Mouse (Mus musculus): Measurements from ENCODE around the gene Pde10a. TPM values are rescaled to one million over a fixed set of nuclear protein-coding genes. Genes with fewer than 3 reads are reported as not detected.
"Not testable (repeated sequence)": the region's sequence is repeated elsewhere in the genome, so short reads cannot be mapped to it uniquely, and the experiment has no call there.

The Pde10a gene
- polyA plus RNA-seq, 1 experiment from 2014 or later: 1.9 TPM

GRCm38 (mm10) chr17:8708006-8708405 lies 182.8 kb downstream of the Pde10a start:
- Histone ChIP-seq H3K9ac (ENCODE audit: low read length) (no peak overlapping the region), H3K4me1 (ENCODE audit: control insufficient read depth, insufficient read depth, low read length) (no peaks in the 10 kb centered on the region), H3K4me3 (ENCODE audit: low read length) (no peak overlapping the region), H3K27me3 (ENCODE audit: control insufficient read depth, insufficient read depth, low read length) (no peaks in the 10 kb centered on the region), H3K27ac (ENCODE audit: low read length) (no peak overlapping the region), H3K4me2 (ENCODE audit: low read depth, low read length) (no peak overlapping the region), H3K36me3 (ENCODE audit: control insufficient read depth, insufficient read depth) (no peaks in the 10 kb centered on the region), H3K9me3 (replicated peaks; ENCODE audit: control insufficient read depth, low read length) (no peaks in the 10 kb centered on the region)
- no peak for ATAC-seq (replicated peaks; ENCODE audit: extremely low read depth, insufficient read depth, low FRiP score)

- H3K36me3 ChIP-seq (ENCODE audit: control insufficient read depth, insufficient read depth); H3K4me3 ChIP-seq (ENCODE audit: low read length); H3K4me2 ChIP-seq (ENCODE audit: low read depth, low read length); H3K27me3 ChIP-seq (ENCODE audit: control insufficient read depth, insufficient read depth, low read length); H3K9ac ChIP-seq (ENCODE audit: low read length); H3K9me3 ChIP-seq (replicated peaks; ENCODE audit: control insufficient read depth, low read length); H3K4me1 ChIP-seq (ENCODE audit: control insufficient read depth, insufficient read depth, low read length); H3K27ac ChIP-seq (ENCODE audit: low read length); ATAC-seq (replicated peaks; ENCODE audit: extremely low read depth, insufficient read depth, low FRiP score): not testable (repeated sequence)
- WGBS: 89% methylated on average over 2 of the region's 2 CpGs
Measured at GRCm38 (mm10) chr17:8712734-8713133, 187.6 kb downstream of the Pde10a start.

- H3K27ac ChIP-seq (ENCODE audit: low read length): no peak overlapping the region
- ATAC-seq (replicated peaks; ENCODE audit: extremely low read depth, insufficient read depth, low FRiP score): no peak
- no peaks in the 10 kb centered on the region for H3K36me3 ChIP-seq (ENCODE audit: control insufficient read depth, insufficient read depth)
- H3K9me3 ChIP-seq (replicated peaks; ENCODE audit: control insufficient read depth, low read length): no peaks in the 10 kb centered on the region
- no peaks in the 10 kb centered on the region for H3K27me3 ChIP-seq (ENCODE audit: control insufficient read depth, insufficient read depth, low read length)
- no peak overlapping the region for H3K4me3 ChIP-seq (ENCODE audit: low read length)
- WGBS: 77% methylated on average over 10 of the region's 10 CpGs
- no peak overlapping the region for H3K4me2 ChIP-seq (ENCODE audit: low read depth, low read length)
- H3K4me1 ChIP-seq (ENCODE audit: control insufficient read depth, insufficient read depth, low read length): no peaks in the 10 kb centered on the region
- H3K9ac ChIP-seq (ENCODE audit: low read length): no peak overlapping the region
Measured at GRCm38 (mm10) chr17:8720961-8721360, 195.8 kb downstream of the Pde10a start.

GRCm38 (mm10) chr17:8724464-8724974 lies 199.3 kb downstream of the Pde10a start:
- no peak for ATAC-seq (replicated peaks; ENCODE audit: extremely low read depth, insufficient read depth, low FRiP score)
- H3K27ac ChIP-seq (ENCODE audit: low read length): no peak overlapping the region
- H3K4me2 ChIP-seq (ENCODE audit: low read depth, low read length): no peak overlapping the region
- 68% methylated on average over 8 of the region's 8 CpGs for WGBS
- H3K4me1 ChIP-seq (ENCODE audit: control insufficient read depth, insufficient read depth, low read length): no peaks in the 10 kb centered on the region
- H3K9me3 ChIP-seq (replicated peaks; ENCODE audit: control insufficient read depth, low read length): no peaks in the 10 kb centered on the region
- H3K36me3 ChIP-seq (ENCODE audit: control insufficient read depth, insufficient read depth): no peaks in the 10 kb centered on the region
- H3K4me3 ChIP-seq (ENCODE audit: low read length): no peak overlapping the region
- no peak overlapping the region for H3K9ac ChIP-seq (ENCODE audit: low read length)
- peaks cover 3% of the 10 kb centered on the region; the same call in 1 of the 2 replicates for H3K27me3 ChIP-seq (ENCODE audit: control insufficient read depth, insufficient read depth, low read length)

- H3K9ac ChIP-seq (ENCODE audit: low read length): no peak overlapping the region
- no peak for ATAC-seq (replicated peaks; ENCODE audit: extremely low read depth, insufficient read depth, low FRiP score)
- no peak overlapping the region for H3K4me3 ChIP-seq (ENCODE audit: low read length)
- H3K27me3 ChIP-seq (ENCODE audit: control insufficient read depth, insufficient read depth, low read length): peaks cover 3% of the 10 kb centered on the region; the same call in 1 of the 2 replicates
- no peaks in the 10 kb centered on the region for H3K36me3 ChIP-seq (ENCODE audit: control insufficient read depth, insufficient read depth)
- H3K4me1 ChIP-seq (ENCODE audit: control insufficient read depth, insufficient read depth, low read length): no peaks in the 10 kb centered on the region
- WGBS: 44% methylated on average over 7 of the region's 7 CpGs
- H3K9me3 ChIP-seq (replicated peaks; ENCODE audit: control insufficient read depth, low read length): no peaks in the 10 kb centered on the region
- H3K27ac ChIP-seq (ENCODE audit: low read length): no peak overlapping the region
- H3K4me2 ChIP-seq (ENCODE audit: low read depth, low read length): no peak overlapping the region
Measured at GRCm38 (mm10) chr17:8728646-8729045, 203.5 kb downstream of the Pde10a start.

GRCm38 (mm10) chr17:8729808-8730207 lies 204.6 kb downstream of the Pde10a start:
- Histone ChIP-seq H3K4me2 (ENCODE audit: low read depth, low read length) (no peak overlapping the region), H3K4me3 (ENCODE audit: low read length) (no peak overlapping the region), H3K9me3 (replicated peaks; ENCODE audit: control insufficient read depth, low read length) (no peaks in the 10 kb centered on the region), H3K9ac (ENCODE audit: low read length) (no peak overlapping the region), H3K27me3 (ENCODE audit: control insufficient read depth, insufficient read depth, low read length) (peaks cover 3% of the 10 kb centered on the region; the same call in 1 of the 2 replicates), H3K27ac (ENCODE audit: low read length) (no peak overlapping the region), H3K4me1 (ENCODE audit: control insufficient read depth, insufficient read depth, low read length) (no peaks in the 10 kb centered on the region), H3K36me3 (ENCODE audit: control insufficient read depth, insufficient read depth) (no peaks in the 10 kb centered on the region)
- no peak for ATAC-seq (replicated peaks; ENCODE audit: extremely low read depth, insufficient read depth, low FRiP score)
- WGBS: 67% methylated on average over 7 of the region's 7 CpGs

GRCm38 (mm10) chr17:8731073-8731472 lies 205.9 kb downstream of the Pde10a start:
- H3K4me2 ChIP-seq (ENCODE audit: low read depth, low read length): no peak overlapping the region
- no peak overlapping the region for H3K4me3 ChIP-seq (ENCODE audit: low read length)
- no peak overlapping the region for H3K9ac ChIP-seq (ENCODE audit: low read length)
- no peak for ATAC-seq (replicated peaks; ENCODE audit: extremely low read depth, insufficient read depth, low FRiP score)
- no peaks in the 10 kb centered on the region for H3K4me1 ChIP-seq (ENCODE audit: control insufficient read depth, insufficient read depth, low read length)
- H3K9me3 ChIP-seq (replicated peaks; ENCODE audit: control insufficient read depth, low read length): no peaks in the 10 kb centered on the region
- H3K36me3 ChIP-seq (ENCODE audit: control insufficient read depth, insufficient read depth): no peaks in the 10 kb centered on the region
- H3K27ac ChIP-seq (ENCODE audit: low read length): no peak overlapping the region
- H3K27me3 ChIP-seq (ENCODE audit: control insufficient read depth, insufficient read depth, low read length): peaks cover 3% of the 10 kb centered on the region; the same call in 1 of the 2 replicates
- WGBS: 49% methylated on average over 6 of the region's 6 CpGs

- Histone ChIP-seq H3K36me3 (ENCODE audit: control insufficient read depth, insufficient read depth) (no peaks in the 10 kb centered on the region), H3K4me2 (ENCODE audit: low read depth, low read length) (no peak overlapping the region), H3K4me3 (ENCODE audit: low read length) (no peak overlapping the region), H3K9me3 (replicated peaks; ENCODE audit: control insufficient read depth, low read length) (no peaks in the 10 kb centered on the region), H3K4me1 (ENCODE audit: control insufficient read depth, insufficient read depth, low read length) (no peaks in the 10 kb centered on the region), H3K27ac (ENCODE audit: low read length) (no peak overlapping the region), H3K9ac (ENCODE audit: low read length) (no peak overlapping the region), H3K27me3 (ENCODE audit: control insufficient read depth, insufficient read depth, low read length) (no peaks in the 10 kb centered on the region)
- WGBS: 72% methylated on average over 6 of the region's 6 CpGs
- ATAC-seq (replicated peaks; ENCODE audit: extremely low read depth, insufficient read depth, low FRiP score): no peak
Measured at GRCm38 (mm10) chr17:8736259-8736658, 211.1 kb downstream of the Pde10a start.

- no peak for ATAC-seq (replicated peaks; ENCODE audit: extremely low read depth, insufficient read depth, low FRiP score)
- Histone ChIP-seq H3K9ac (ENCODE audit: low read length) (no peak overlapping the region), H3K4me1 (ENCODE audit: control insufficient read depth, insufficient read depth, low read length) (no peaks in the 10 kb centered on the region), H3K36me3 (ENCODE audit: control insufficient read depth, insufficient read depth) (no peaks in the 10 kb centered on the region), H3K4me3 (ENCODE audit: low read length) (no peak overlapping the region), H3K27me3 (ENCODE audit: control insufficient read depth, insufficient read depth, low read length) (no peaks in the 10 kb centered on the region; the same call in 1 of the 2 replicates), H3K4me2 (ENCODE audit: low read depth, low read length) (no peak overlapping the region), H3K27ac (ENCODE audit: low read length) (no peak overlapping the region), H3K9me3 (replicated peaks; ENCODE audit: control insufficient read depth, low read length) (no peaks in the 10 kb centered on the region)
- WGBS: 92% methylated on average over 3 of the region's 3 CpGs
Measured at GRCm38 (mm10) chr17:8742772-8743171, 217.6 kb downstream of the Pde10a start.
